Mouse (Mus musculus) liver, embryonic 13.5 days (tissue): ENCODE results near the gene Btbd35f10. TPM values are rescaled to one million over a fixed set of nuclear protein-coding genes. Genes with fewer than 3 reads are reported as not detected.
"Not testable (repeated sequence)": the region's sequence is repeated elsewhere in the genome, so short reads cannot be mapped to it uniquely, and the experiment has no call there.

Experiments used
- ATAC-seq: fragments of 200-750 bp; cut with Nextera tagmentation; 2 replicates; pipeline ENCODE4 v1.8.0; 2017; ENCODE audit warnings: low read depth, mild to moderate bottlenecking, moderate number of reproducible peaks, moderate library complexity
- DNase-seq: peaks from one replicate; pipeline ENCODE4 v3.0.0; 2022
- H3K27ac ChIP-seq: fragments of 300-500 bp; sonication (generic); 2 replicates; pipeline ENCODE4 v1.5.1; 2015; ENCODE audit warnings: moderate library complexity, mild to moderate bottlenecking, inconsistent platforms
- H3K27me3 ChIP-seq: fragments of 300-500 bp; sonication (generic); 2 replicates; pipeline ENCODE4 v1.6.1; 2015; ENCODE audit warnings: mild to moderate bottlenecking, inconsistent platforms
- H3K36me3 ChIP-seq: fragments of 300-500 bp; sonication (generic); 2 replicates; pipeline ENCODE4 v1.6.1; 2015; ENCODE audit warnings: mild to moderate bottlenecking, inconsistent platforms
- H3K4me1 ChIP-seq: fragments of 300-500 bp; sonication (generic); replicated peaks from 2 replicates; pipeline ENCODE4 v1.6.1; 2015; ENCODE audit warnings: inconsistent platforms
- H3K4me2 ChIP-seq: fragments of 300-500 bp; sonication (generic); 2 replicates; pipeline ENCODE4 v1.6.1; 2015; ENCODE audit warnings: inconsistent platforms, mild to moderate bottlenecking, moderate library complexity
- H3K4me3 ChIP-seq: fragments of 300-500 bp; sonication (generic); replicated peaks from 2 replicates; pipeline ENCODE4 v1.5.1; 2015; ENCODE audit warnings: mild to moderate bottlenecking, inconsistent platforms
- H3K9ac ChIP-seq: fragments of 300-500 bp; sonication (generic); 2 replicates; pipeline ENCODE4 v1.6.1; 2015; ENCODE audit warnings: mild to moderate bottlenecking, inconsistent platforms
- H3K9me3 ChIP-seq: fragments of 300-500 bp; sonication (generic); replicated peaks from 2 replicates; pipeline ENCODE4 v1.6.1; 2016; ENCODE audit warnings: inconsistent platforms
- WGBS: fragments of 180-500 bp; shearing (Covaris S2); methylation state at CpG from one replicate; pipeline ENCODE4 v1.1.7; 2015; ENCODE audit not compliant: insufficient replicate concordance; 5-methylcytosine and 5-hydroxymethylcytosine counted together
- polyA plus RNA-seq: library from polyadenylated mRNA; unstranded; fragments of >200 nt; fragmentation: Nextera tagmentation; extraction: Ambion mirVana; gene quantifications from 2 replicates; pipeline ENCODE4 v1.2.1, GENCODE M21; 2015

Btbd35f10 gene
- polyA plus RNA-seq, result not detected in 2 replicates

DNA sequence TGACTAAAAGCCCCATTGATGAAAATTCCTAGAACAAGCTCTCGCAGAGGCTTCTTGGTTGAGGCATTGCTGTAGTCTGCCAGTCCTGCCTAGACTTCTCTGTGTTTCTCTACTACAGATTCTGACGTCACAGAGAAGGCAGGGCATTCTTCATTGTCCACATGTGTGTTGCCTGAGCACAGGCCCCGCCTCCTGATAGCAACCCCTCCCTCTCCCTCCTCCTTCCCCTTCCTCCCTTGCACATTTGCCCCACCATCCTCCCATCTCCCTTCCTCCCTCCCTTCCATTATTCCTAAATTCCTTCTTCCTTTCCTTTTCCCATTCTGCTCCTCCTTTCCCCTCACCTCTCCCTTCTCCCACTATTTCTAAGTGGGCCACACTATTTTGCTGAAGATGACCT lies at the start of gene Btbd35f10:
Gene Btbd35f10, minus strand, starts transcription at position 101 of the 400 bp plus-strand sequence.
- not testable (repeated sequence) for H3K9ac ChIP-seq, DNase-seq, H3K27ac ChIP-seq, H3K9me3 ChIP-seq, H3K4me2 ChIP-seq, H3K4me3 ChIP-seq, H3K27me3 ChIP-seq, H3K36me3 ChIP-seq, H3K4me1 ChIP-seq, ATAC-seq
- no CpG with 5 or more reads among the region's 3 CpGs for WGBS

Other genes starting within 250 kb of the Btbd35f10 start
- gene Btbd35f18, start 52.7 kb downstream of the Btbd35f10 start, polyA plus RNA-seq, result not detected in 2 replicates
- gene Btbd35f16, start 204.1 kb upstream of the Btbd35f10 start, polyA plus RNA-seq, result not detected in 2 replicates